Mouse (Mus musculus) erythroblast, embryonic 14.5 days (primary cell): ENCODE data around the gene Cth.

Source experiments
- GATA1 ChIP-seq: IDR thresholded peaks from 2 replicates; pipeline ENCODE4 v1.6.1; 2012; ENCODE audit warnings: low read length, inconsistent platforms, mixed read lengths
- TAL1 ChIP-seq: IDR thresholded peaks from 3 replicates; pipeline ENCODE4 v1.6.1; 2012; ENCODE audit warnings: low read length, inconsistent platforms, mixed read lengths

GRCm38 (mm10) chr3:157880983-157881382 lies 43.9 kb downstream of the Cth start:
- TF ChIP-seq TAL1 = no peak
- no peak for TF ChIP-seq GATA1
